In the genomic region with DNA sequence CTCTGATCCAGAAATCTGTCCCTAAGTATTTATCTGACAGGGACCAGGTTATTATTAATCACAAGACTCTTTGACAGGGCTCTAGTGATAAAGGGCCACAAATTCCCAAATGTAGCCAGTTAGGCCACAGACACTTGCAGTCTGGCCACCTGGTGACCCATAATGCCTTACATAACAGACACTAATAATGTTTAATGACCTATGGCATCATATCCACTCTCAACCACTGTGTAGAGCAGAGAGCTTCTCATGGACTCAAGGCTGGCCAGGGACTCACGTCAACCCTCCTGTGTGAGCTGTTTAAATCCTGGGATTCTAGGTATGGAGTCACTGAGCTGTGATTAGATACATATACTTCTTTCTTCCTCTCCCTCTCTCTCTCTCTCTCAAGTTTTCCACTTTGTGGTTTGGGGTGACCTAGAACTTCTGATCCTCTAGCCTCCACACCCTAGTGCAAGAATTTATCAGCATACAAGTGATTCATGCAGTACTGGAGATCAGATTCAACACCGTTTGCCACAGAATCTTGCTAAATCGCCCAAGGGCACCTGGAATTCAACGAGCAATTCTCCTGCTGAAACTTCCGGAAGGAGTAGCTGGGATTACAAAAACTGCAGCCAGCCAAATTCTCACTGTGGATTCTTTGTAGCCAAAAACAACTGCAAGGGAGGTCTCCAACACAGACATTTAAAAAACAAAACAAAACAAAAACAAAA, we compare ENCODE assay signal across 21 mouse cellular contexts. TPM values are rescaled to one million over a fixed set of nuclear protein-coding genes. Genes with fewer than 3 reads are reported as not detected.
A peak's percentile ranks its signal among the peaks of the same experiment; 100 is the strongest.
DNase-seq lines count a peak whose midpoint lies in the region; ATAC-seq and TF ChIP-seq lines count a peak whose summit lies in the region.
"Had no signal": no experiment of that assay in that cellular context is flagged by ENCODE, and none has a peak within 500 bp of the region (broad histone marks: within the 10 kb centered on the region; RNA-seq: fewer than 3 reads in every experiment).

No protein-coding gene starts in this region.

- no peaks in the 10 kb centered on the region for H3K9me3 ChIP-seq in hindbrain, embryonic 12.5 days (replicated peaks)
- H3K9me3 ChIP-seq: heart, embryonic 15.5 days; intestine, embryonic 15.5 days; lung, embryonic 15.5 days; midbrain, embryonic 15.5 days; neural tube, embryonic 12.5 days had no signal

- no peak for TF ChIP-seq POLR2A in kidney, adult 2 months (IDR thresholded peaks at IDR 0.05; ENCODE audit: low read depth, low read length)
- no peak for TF ChIP-seq POLR2A in testis, adult 2 months (IDR thresholded peaks at IDR 0.05; ENCODE audit: control insufficient read depth, low read depth, low read length)

- WGBS in kidney, adult 2 months, result 59% methylated on average over 5 of the region's 5 CpGs
- WGBS in hindbrain, embryonic 12.5 days, result 87% methylated on average over 5 of the region's 5 CpGs

- no peaks in the 10 kb centered on the region for H3K27me3 ChIP-seq in kidney, adult 2 months (replicated peaks; ENCODE audit: control insufficient read depth, insufficient read depth, low read length)
- no peaks in the 10 kb centered on the region for H3K27me3 ChIP-seq in testis, adult 2 months (ENCODE audit: control insufficient read depth, insufficient read depth, low read length)
- H3K27me3 ChIP-seq in hindbrain, embryonic 12.5 days, result no peaks in the 10 kb centered on the region
- H3K27me3 ChIP-seq: heart, embryonic 15.5 days; intestine, embryonic 15.5 days; lung, embryonic 15.5 days; midbrain, embryonic 15.5 days; neural tube, embryonic 12.5 days had no signal

- no peak overlapping the region for H3K4me2 ChIP-seq in hindbrain, embryonic 12.5 days (replicated peaks)
- H3K4me2 ChIP-seq: intestine, embryonic 15.5 days had no signal

- no peak for TF ChIP-seq CTCF in kidney, adult 2 months (conservative IDR thresholded peaks at IDR 0.05; ENCODE audit: insufficient read depth, insufficient read length, low read depth, low read length)
- no peak for TF ChIP-seq CTCF in testis, adult 2 months (IDR thresholded peaks at IDR 0.05; ENCODE audit: control insufficient read depth, insufficient read depth, insufficient replicate concordance, low read depth, low read length)

- peaks cover 45% of the 10 kb centered on the region for H3K4me1 ChIP-seq in kidney, adult 2 months (ENCODE audit: control insufficient read depth, insufficient read depth, low read length)
- peaks cover 11% of the 10 kb centered on the region for H3K4me1 ChIP-seq in testis, adult 2 months (ENCODE audit: control insufficient read depth, insufficient read depth, low read length)
- H3K4me1 ChIP-seq in hindbrain, embryonic 12.5 days, result peaks cover 12% of the 10 kb centered on the region

- ATAC-seq in hindbrain, embryonic 12.5 days (ENCODE audit: low FRiP score), result no peak
- ATAC-seq: activated CD4-positive, CD25-positive, alpha-beta regulatory T cell, adult 4 months; midbrain, embryonic 15.5 days had no signal

- no peak overlapping the region for H3K9ac ChIP-seq in hindbrain, embryonic 12.5 days
- H3K9ac ChIP-seq: forebrain, postnatal 0 days; heart, embryonic 15.5 days; intestine, embryonic 15.5 days; lung, embryonic 15.5 days; midbrain, embryonic 15.5 days; neural tube, embryonic 12.5 days had no signal

- no peaks in the 10 kb centered on the region for H3K36me3 ChIP-seq in kidney, adult 2 months (ENCODE audit: control insufficient read depth, insufficient read depth, low read length)
- no peaks in the 10 kb centered on the region for H3K36me3 ChIP-seq in testis, adult 2 months (ENCODE audit: control insufficient read depth, insufficient read depth, low read length)
- H3K36me3 ChIP-seq in hindbrain, embryonic 12.5 days, result no peaks in the 10 kb centered on the region
- H3K36me3 ChIP-seq: heart, embryonic 15.5 days; intestine, embryonic 15.5 days; lung, embryonic 15.5 days; midbrain, embryonic 15.5 days; neural tube, embryonic 12.5 days had no signal

- H3K4me3 ChIP-seq in kidney, adult 2 months (ENCODE audit: insufficient read depth, low read depth, low read length), result no peak overlapping the region
- no peak overlapping the region for H3K4me3 ChIP-seq in testis, adult 2 months (ENCODE audit: control insufficient read depth, low read depth, low read length)
- H3K4me3 ChIP-seq in hindbrain, embryonic 12.5 days, result no peak overlapping the region
- H3K4me3 ChIP-seq: intestine, embryonic 15.5 days; left cerebral cortex, adult 2 months; neural tube, embryonic 12.5 days had no signal

- DNase-seq in adrenal gland, adult 8-10 months, result peak; percentile 63
- no peak for DNase-seq in adrenal gland, postnatal 4 days (ENCODE audit: low spot score in 2 of 2)
- no peak for DNase-seq in kidney, adult 2 months
- no peak for DNase-seq in kidney, postnatal 10 days
- DNase-seq in testis, postnatal 10 days (ENCODE audit: low spot score), result no peak
- DNase-seq in embryo, embryonic 11 days, result no peak
- DNase-seq: gastrocnemius, postnatal 25 days had no signal

- H3K27ac ChIP-seq in kidney, adult 2 months (ENCODE audit: insufficient read depth, low read depth, low read length), result peak overlapping the region; percentile 100
- H3K27ac ChIP-seq in testis, adult 2 months (ENCODE audit: control insufficient read depth, insufficient read depth, low read depth, low read length), result peak overlapping the region; percentile 65
- H3K27ac ChIP-seq in hindbrain, embryonic 12.5 days, result no peak overlapping the region
- H3K27ac ChIP-seq: intestine, embryonic 15.5 days; left cerebral cortex, adult 2 months; macrophage; midbrain, embryonic 15.5 days; neural tube, embryonic 12.5 days had no signal

RNA-seq across cellular contexts. Expression of a gene that starts 5.8 kb away (rescaled TPM):
- 10 to 100 TPM; 14.0 to 28.7 (median 19.1) TPM for total RNA-seq in adrenal gland, adult 8-10 months (2022)
- 10 to 100 TPM; 11.6 to 16.4 TPM for total RNA-seq in adrenal gland, postnatal 4 days (2021)
- 41.1 and 47.9 TPM in 2 replicates for polyA plus RNA-seq in kidney, adult 2 months (2012; rRNA removed)
- 4.9 and 6.5 TPM in 2 replicates for polyA plus RNA-seq in testis, adult 2 months (2012; rRNA removed)
- 5.1 and 7.0 TPM in 2 replicates for polyA plus RNA-seq in hindbrain, embryonic 12.5 days (2016; fragmentation: Nextera tagmentation; extraction: Ambion mirVana)

RNA-seq across cellular contexts. Expression of a gene that starts 12.7 kb away (rescaled TPM):
- total RNA-seq in adrenal gland, adult 8-10 months (2022), result 10 to 100 TPM; 21.8 to 38.6 (median 30.3) TPM
- 10 to 100 TPM; 22.6 to 22.8 TPM for total RNA-seq in adrenal gland, postnatal 4 days (2021)
- polyA plus RNA-seq in kidney, adult 2 months (2012; rRNA removed), result 174 and 182 TPM in 2 replicates
- 20.2 and 20.9 TPM in 2 replicates for polyA plus RNA-seq in testis, adult 2 months (2012; rRNA removed)
- polyA plus RNA-seq in hindbrain, embryonic 12.5 days (2016; fragmentation: Nextera tagmentation; extraction: Ambion mirVana), result 0.88 and 1.2 TPM in 2 replicates

RNA-seq across cellular contexts. Expression of a gene that starts 19.8 kb away (rescaled TPM):
- 1 to 10 TPM; 2.0 to 5.6 (median 4.0) TPM for total RNA-seq in adrenal gland, adult 8-10 months (2022)
- 1 to 10 TPM; 4.4 to 6.1 TPM for total RNA-seq in adrenal gland, postnatal 4 days (2021)
- 14.1 and 17.3 TPM in 2 replicates for polyA plus RNA-seq in kidney, adult 2 months (2012; rRNA removed)
- polyA plus RNA-seq in testis, adult 2 months (2012; rRNA removed), result 21.8 and 24.8 TPM in 2 replicates
- 5.3 and 6.7 TPM in 2 replicates for polyA plus RNA-seq in hindbrain, embryonic 12.5 days (2016; fragmentation: Nextera tagmentation; extraction: Ambion mirVana)
- total RNA-seq: gastrocnemius, postnatal 25 days had no signal
- polyA plus RNA-seq: macrophage had no signal

RNA-seq across cellular contexts. Expression of a gene that starts 42.0 kb away (rescaled TPM):
- total RNA-seq in adrenal gland, adult 8-10 months (2022), result under 1 TPM in 1 of 4 experiments, not detected in 3; 0.26 TPM
- total RNA-seq in adrenal gland, postnatal 4 days (2021), result under 1 TPM in 1 of 2 experiments, not detected in 1; 0.39 TPM
- 0.16 TPM in 1 of 2 replicates, not detected in the other for polyA plus RNA-seq in kidney, adult 2 months (2012; rRNA removed)
- polyA plus RNA-seq in testis, adult 2 months (2012; rRNA removed), result 0.65 and 0.79 TPM in 2 replicates
- not detected in 2 replicates for polyA plus RNA-seq in hindbrain, embryonic 12.5 days (2016; fragmentation: Nextera tagmentation; extraction: Ambion mirVana)
- total RNA-seq: hematopoietic stem cell, adult 5-6 weeks had no signal
- polyA plus RNA-seq: activated CD4-positive, CD25-positive, alpha-beta regulatory T cell, adult 4 months; heart, embryonic 15.5 days; intestine, embryonic 15.5 days; kidney, embryonic 16.5 days; large intestine, adult 2 months; lung, embryonic 15.5 days; macrophage had no signal

RNA-seq across cellular contexts. Expression of a gene that starts 50.7 kb away (rescaled TPM):
- 10 to 100 TPM; 14.4 to 20.6 (median 16.2) TPM for total RNA-seq in adrenal gland, adult 8-10 months (2022)
- total RNA-seq in adrenal gland, postnatal 4 days (2021), result 10 to 100 TPM; 24.4 to 26.9 TPM
- 12.6 and 14.4 TPM in 2 replicates for polyA plus RNA-seq in kidney, adult 2 months (2012; rRNA removed)
- 8.8 and 10.5 TPM in 2 replicates for polyA plus RNA-seq in testis, adult 2 months (2012; rRNA removed)
- polyA plus RNA-seq in hindbrain, embryonic 12.5 days (2016; fragmentation: Nextera tagmentation; extraction: Ambion mirVana), result 4.3 and 4.8 TPM in 2 replicates
